Mouse (Mus musculus) hindbrain, embryonic 10.5 days (tissue): ENCODE data around the gene Cd180. TPM values are rescaled to one million over a fixed set of nuclear protein-coding genes. Genes with fewer than 3 reads are reported as not detected.
A peak's percentile ranks its signal among the peaks of the same experiment; 100 is the strongest.

Source experiments
- DNase-seq: peaks from one replicate; pipeline ENCODE4 v3.0.0-alpha.2; 2017; ENCODE audit warnings: low spot score
- H3K27ac ChIP-seq: fragments of 300-500 bp; sonication (generic); 2 replicates; pipeline ENCODE4 v1.5.1; 2016; ENCODE audit warnings: mild to moderate bottlenecking, moderate library complexity
- H3K27me3 ChIP-seq: fragments of 300-500 bp; sonication (generic); 2 replicates; pipeline ENCODE4 v1.6.1; 2016; ENCODE audit warnings: mild to moderate bottlenecking; ENCODE audit not compliant: poor library complexity, insufficient read depth, severe bottlenecking
- H3K36me3 ChIP-seq: fragments of 300-500 bp; sonication (generic); 2 replicates; pipeline ENCODE4 v1.6.1; 2016; ENCODE audit warnings: mild to moderate bottlenecking, moderate library complexity
- H3K4me1 ChIP-seq: fragments of 300-500 bp; sonication (generic); replicated peaks from 2 replicates; pipeline ENCODE4 v1.6.1; 2016; ENCODE audit warnings: mild to moderate bottlenecking
- H3K4me3 ChIP-seq: fragments of 300-500 bp; sonication (generic); 2 replicates; pipeline ENCODE4 v1.5.1; 2016; ENCODE audit warnings: mild to moderate bottlenecking, moderate library complexity
- H3K9me3 ChIP-seq: fragments of 300-500 bp; sonication (generic); 2 replicates; pipeline ENCODE4 v1.6.1; 2016; ENCODE audit warnings: mild to moderate bottlenecking, moderate library complexity
- WGBS: fragments of 180-500 bp; shearing (Covaris S2); methylation state at CpG from one replicate; pipeline ENCODE4 v1.1.7; 2016; 5-methylcytosine and 5-hydroxymethylcytosine counted together
- polyA plus RNA-seq: library from polyadenylated mRNA; unstranded; fragments of >200 nt; fragmentation: Nextera tagmentation; extraction: Ambion mirVana; gene quantifications from 2 replicates; pipeline ENCODE4 v1.2.1, GENCODE M21; 2016

Cd180 gene
- polyA plus RNA-seq, 1 experiment from 2014 or later, result 0.38 TPM

DNA sequence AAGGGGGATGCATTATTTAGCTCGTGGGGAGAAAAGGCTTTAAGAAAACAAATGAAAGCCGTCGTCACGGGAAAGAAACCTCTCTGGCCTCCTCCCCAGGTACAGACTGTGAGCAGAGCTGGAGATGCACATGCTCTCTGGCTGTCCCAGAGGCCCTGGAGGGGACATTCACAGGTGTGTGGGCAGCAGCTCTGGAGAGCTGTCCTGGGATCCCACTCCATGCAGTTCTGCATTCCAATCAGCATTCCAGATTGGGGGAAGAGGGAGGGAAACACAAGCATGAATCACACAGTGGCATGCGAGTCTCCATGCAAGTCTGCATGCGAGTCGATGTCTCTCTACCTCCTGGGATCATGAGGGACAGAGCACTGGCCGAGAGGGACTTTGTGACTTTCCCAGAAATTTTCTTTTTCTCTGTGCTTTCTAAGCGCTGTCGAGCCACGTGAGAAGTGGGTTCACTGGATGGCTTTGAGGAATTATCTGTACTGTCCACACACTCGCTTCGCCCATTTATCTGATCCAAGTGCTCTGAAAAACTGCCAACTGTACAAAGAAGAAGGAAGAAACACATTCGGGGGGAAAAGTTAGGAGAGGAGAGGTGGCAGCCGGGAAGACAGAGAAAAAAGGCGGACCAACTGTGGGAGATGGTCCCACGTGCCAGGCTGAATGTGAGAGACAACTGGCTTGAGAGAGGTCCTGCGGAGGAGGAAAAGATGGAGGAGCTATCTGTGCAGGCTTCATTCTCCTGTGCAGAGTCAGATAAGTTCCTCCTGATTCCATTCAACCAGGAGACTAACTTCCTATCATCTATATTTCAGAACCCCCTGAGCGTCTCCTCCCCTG lies 60.6 kb downstream of the Cd180 start:
- peaks cover 65% of the 10 kb centered on the region for H3K36me3 ChIP-seq
- H3K4me1 ChIP-seq, result 0 out of 2 replicates have a peak, but pooled peaks cover 2% of the 10 kb centered on the region
- no peak overlapping the region for H3K27ac ChIP-seq
- DNase-seq, result no peak
- no peaks in the 10 kb centered on the region for H3K27me3 ChIP-seq
- H3K4me3 ChIP-seq, result no peak overlapping the region
- 87% methylated on average over 19 of the region's 19 CpGs for WGBS
- no peaks in the 10 kb centered on the region for H3K9me3 ChIP-seq

DNA sequence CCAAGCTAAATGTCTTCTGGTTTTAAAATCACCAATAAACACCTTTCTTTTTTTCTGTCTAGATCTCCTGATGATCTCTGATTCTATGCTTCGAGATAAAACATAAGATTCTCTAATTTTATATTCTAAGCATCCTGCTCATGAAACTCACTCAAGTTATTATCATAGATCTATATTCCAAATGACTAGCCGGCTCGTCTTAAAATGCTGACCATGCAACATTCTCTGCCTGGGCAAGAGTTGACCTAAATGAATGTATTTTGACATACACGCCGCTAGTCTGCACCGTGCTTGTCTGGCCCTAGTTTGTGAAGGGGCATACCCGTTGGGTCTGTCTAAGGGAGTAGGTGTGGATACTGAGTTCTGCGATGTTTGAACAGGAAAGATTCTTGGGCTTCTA lies 61.8 kb downstream of the Cd180 start:
- Histone ChIP-seq H3K27ac (no peak overlapping the region), H3K27me3 (no peaks in the 10 kb centered on the region), H3K9me3 (no peaks in the 10 kb centered on the region), H3K4me3 (no peak overlapping the region), H3K4me1 (0 out of 2 replicates have a peak, but pooled peaks cover 2% of the 10 kb centered on the region), H3K36me3 (peaks cover 66% of the 10 kb centered on the region)
- 95% methylated on average over 8 of the region's 8 CpGs for whole genome bisulfite sequencing
- DNase-seq, result no peak

DNA sequence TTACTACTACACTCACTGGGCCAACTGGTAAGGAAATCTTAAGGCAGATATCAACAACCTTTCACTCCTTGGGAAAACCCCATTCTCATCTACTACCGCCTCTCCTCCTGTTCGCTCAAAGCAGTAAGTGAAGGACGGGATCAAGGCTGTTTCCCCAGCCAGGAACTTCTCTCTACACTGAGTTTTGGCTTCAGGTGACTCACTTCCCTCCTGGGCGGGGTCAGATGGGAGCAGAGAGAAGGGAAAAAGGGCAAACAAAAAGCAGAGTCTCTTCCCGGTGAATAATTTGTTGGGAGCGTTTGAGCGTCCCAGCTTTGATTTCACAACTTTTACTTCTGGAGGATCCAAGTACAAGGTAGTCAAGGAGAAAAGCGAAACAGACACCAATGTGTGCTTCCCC lies 62.7 kb downstream of the Cd180 start:
- WGBS, result 95% methylated on average over 8 of the region's 8 CpGs
- H3K4me1 ChIP-seq, result 0 out of 2 replicates have a peak, but pooled peaks cover 2% of the 10 kb centered on the region
- peaks cover 63% of the 10 kb centered on the region for H3K36me3 ChIP-seq
- H3K27me3 ChIP-seq, result no peaks in the 10 kb centered on the region
- H3K4me3 ChIP-seq, result no peak overlapping the region
- H3K27ac ChIP-seq, result no peak overlapping the region
- no peak for DNase-seq
- H3K9me3 ChIP-seq, result no peaks in the 10 kb centered on the region

DNA sequence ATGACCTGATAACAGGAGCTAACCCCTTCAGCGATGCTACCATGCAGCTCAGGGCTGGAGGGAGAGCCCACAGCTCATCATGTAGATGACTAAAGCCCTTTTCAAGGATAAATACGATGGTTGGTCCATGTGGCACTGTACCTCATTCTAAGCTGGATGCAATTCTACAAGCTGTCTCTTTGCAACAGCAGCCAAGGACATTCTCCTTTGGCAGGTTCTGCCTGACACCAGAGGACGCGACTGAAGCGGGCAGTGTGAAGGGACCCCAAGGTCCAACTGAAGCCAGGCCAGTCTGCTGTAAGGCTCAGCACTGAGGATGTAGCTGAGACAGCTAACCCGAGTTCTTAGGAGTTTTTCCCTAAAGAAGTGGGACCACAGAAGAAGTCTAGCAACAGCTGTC lies 64.7 kb downstream of the Cd180 start:
- Histone ChIP-seq H3K27me3 (no peaks in the 10 kb centered on the region), H3K36me3 (peaks cover 57% of the 10 kb centered on the region), H3K27ac (no peak overlapping the region), H3K4me1 (0 out of 2 replicates have a peak, but pooled peaks cover 2% of the 10 kb centered on the region), H3K9me3 (no peaks in the 10 kb centered on the region), H3K4me3 (no peak overlapping the region)
- WGBS, result 94% methylated on average over 6 of the region's 6 CpGs
- DNase-seq, result no peak

DNA sequence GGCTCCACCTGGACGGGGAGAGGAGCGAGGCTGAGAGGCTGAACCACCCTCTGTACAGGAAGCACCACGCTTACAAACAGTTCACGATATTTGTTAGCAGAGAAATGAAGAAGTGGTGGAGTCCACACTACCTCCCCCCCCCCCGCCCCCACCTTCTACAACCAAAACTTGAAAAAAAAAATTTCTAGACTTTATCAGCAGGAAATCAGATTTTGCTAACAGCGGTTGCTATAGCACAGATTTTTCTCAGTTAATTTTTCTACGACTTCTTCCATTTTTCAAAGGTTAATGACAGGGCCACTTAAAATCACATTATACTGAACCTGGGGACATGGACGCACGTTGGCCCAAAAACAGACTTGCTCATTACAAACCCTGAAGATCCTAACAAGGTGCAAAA lies 68.1 kb downstream of the Cd180 start:
- Histone ChIP-seq H3K27me3 (no peaks in the 10 kb centered on the region), H3K36me3 (peaks cover 60% of the 10 kb centered on the region), H3K9me3 (no peaks in the 10 kb centered on the region), H3K4me3 (no peak overlapping the region), H3K4me1 (peaks cover 22% of the 10 kb centered on the region), H3K27ac (no peak overlapping the region)
- no peak for DNase-seq
- 94% methylated on average over 9 of the region's 9 CpGs for WGBS

DNA sequence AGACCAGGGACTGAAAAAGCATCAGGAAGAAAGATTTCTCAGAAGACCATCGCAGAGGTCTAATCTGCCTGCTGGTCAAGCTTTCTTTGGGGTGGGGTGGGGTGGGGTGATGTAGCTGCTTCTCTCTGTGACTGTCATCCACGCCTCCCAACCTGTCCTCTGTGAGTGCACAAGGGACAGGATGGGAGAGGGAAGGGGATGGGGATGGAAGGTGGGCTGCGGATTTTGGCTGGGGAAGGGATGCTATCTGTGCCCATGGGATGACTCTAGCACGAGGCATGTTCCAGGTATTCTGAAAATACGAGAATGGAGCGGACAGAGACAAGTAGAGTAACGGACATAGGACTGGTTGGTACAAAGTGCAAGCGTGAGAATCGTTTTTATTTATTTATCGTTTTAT lies 68.8 kb downstream of the Cd180 start:
- H3K36me3 ChIP-seq, result peaks cover 54% of the 10 kb centered on the region
- peaks cover 22% of the 10 kb centered on the region for H3K4me1 ChIP-seq
- H3K9me3 ChIP-seq, result no peaks in the 10 kb centered on the region
- no peak overlapping the region for H3K4me3 ChIP-seq
- DNase-seq, result no peak
- no peaks in the 10 kb centered on the region for H3K27me3 ChIP-seq
- no peak overlapping the region for H3K27ac ChIP-seq
- 89% methylated on average over 10 of the region's 10 CpGs for WGBS

DNA sequence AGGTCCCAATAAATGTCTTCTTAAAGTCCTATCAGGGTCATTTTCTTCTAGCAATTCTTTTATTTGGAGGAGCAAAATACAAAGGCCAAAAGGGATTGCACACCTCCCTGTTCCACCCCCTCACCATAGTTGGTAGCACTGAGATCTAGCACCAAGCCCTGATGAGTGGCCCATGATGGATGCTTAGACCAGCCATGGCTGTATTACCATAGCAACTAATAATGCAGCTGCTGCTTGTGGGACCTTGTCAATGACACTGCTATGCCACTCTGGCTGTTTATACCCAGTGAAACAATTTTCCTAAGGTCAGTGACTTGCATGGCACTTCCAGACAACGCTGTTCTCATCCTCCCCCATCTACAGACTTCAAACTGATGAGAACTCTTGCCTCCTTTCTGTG lies 70.9 kb downstream of the Cd180 start:
- no peak for DNase-seq
- Histone ChIP-seq H3K4me1 (peaks cover 22% of the 10 kb centered on the region), H3K27ac (no peak overlapping the region), H3K36me3 (peaks cover 43% of the 10 kb centered on the region), H3K9me3 (no peaks in the 10 kb centered on the region), H3K4me3 (no peak overlapping the region), H3K27me3 (no peaks in the 10 kb centered on the region)
- 77% methylated on average over 1 of the region's 1 CpGs for whole genome bisulfite sequencing

DNA sequence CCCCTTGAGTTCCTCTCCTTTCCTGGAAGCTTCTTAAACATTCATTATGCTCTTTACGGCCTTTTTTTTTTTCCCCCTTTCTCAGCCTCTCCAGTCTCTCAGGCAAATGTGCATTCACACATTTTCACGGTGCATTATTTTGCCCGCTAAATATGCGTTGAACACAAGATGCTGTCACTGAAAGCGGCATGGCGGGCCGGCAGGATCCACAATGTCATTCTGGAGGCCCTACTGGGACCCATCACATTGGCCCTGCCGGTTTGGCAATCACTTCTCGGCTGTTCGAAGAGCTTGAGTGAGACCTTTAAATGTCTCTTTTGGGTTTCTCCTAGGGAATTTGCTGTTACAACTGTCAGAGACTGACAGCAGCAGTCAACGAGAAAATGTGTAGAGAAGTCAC lies 71.9 kb downstream of the Cd180 start:
- no peak overlapping the region; the same call in 1 of the 2 replicates for H3K27ac ChIP-seq

DNA sequence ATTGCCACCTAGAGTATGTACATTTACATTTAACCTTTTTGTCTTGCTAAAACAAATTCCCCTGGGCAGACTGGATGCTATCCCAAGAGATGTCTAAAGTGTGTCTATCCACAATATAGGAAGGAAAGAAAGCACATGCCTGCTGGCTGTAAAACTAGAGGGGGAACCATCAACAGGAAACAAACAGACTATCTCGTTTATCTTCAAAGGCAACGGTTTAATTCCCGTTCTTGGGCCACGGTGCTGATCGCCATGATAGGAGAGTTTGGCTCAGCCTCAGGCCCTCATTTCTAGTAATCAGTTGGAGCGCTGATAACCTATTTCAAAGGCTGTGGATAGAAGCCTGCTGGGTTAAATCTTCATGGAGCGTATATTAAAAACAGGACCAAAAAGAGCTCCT lies 73.8 kb downstream of the Cd180 start:
- Histone ChIP-seq H3K9me3 (no peaks in the 10 kb centered on the region), H3K4me3 (no peak overlapping the region), H3K27me3 (no peaks in the 10 kb centered on the region), H3K27ac (no peak overlapping the region), H3K4me1 (peaks cover 22% of the 10 kb centered on the region), H3K36me3 (peaks cover 46% of the 10 kb centered on the region)
- WGBS, result 89% methylated on average over 7 of the region's 7 CpGs
- no peak for DNase-seq

More for the DNA sequence above, 71.9 kb downstream of the Cd180 start:
- peaks cover 22% of the 10 kb centered on the region for H3K4me1 ChIP-seq
- WGBS, result 51% methylated on average over 11 of the region's 11 CpGs
- peak; percentile 23 for DNase-seq
- no peak overlapping the region for H3K4me3 ChIP-seq
- no peaks in the 10 kb centered on the region for H3K27me3 ChIP-seq
- H3K36me3 ChIP-seq, result peaks cover 37% of the 10 kb centered on the region
- H3K9me3 ChIP-seq, result no peaks in the 10 kb centered on the region

DNA sequence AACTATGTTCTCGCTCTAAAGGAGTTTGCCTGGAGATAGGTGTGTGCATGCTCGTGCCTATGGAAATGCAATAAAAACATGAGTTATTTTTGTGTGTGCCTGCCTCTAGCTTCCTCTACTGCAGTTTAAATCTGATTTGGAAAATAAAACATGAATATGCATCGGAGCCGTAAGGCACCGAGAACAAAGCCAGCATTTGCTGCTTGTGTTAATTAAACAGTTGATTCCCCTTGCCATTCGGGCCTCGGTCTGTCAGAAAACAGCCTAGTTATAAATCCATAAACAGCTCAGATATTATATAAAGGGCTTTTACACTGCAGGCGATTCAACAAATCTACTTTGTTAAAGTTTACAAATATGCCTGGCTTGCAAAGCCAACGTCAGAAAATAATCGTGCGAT lies 75.2 kb downstream of the Cd180 start:
- WGBS, result 96% methylated on average over 11 of the region's 11 CpGs
- Histone ChIP-seq H3K36me3 (peaks cover 53% of the 10 kb centered on the region), H3K27ac (no peak overlapping the region), H3K27me3 (no peaks in the 10 kb centered on the region), H3K4me3 (no peak overlapping the region), H3K9me3 (no peaks in the 10 kb centered on the region), H3K4me1 (peaks cover 22% of the 10 kb centered on the region)
- DNase-seq, result no peak

DNA sequence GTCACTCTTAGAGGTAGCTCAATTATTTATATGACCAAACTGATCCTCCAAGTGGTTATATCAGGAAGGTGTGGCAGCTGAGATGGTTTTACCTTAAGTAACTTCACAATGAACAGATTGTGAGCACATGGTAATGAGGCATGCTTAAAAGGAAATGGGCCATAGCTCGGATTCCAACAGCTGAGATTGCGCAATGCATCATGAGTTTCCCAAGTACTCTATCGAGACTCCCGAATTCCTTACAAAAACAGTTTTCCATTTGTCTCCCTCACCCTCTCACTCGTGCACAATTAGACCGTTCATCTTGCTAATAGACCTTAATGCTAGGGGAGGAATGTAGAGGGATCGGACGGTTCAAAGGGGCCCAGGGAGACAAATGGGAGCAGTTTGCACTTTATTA lies 76.8 kb downstream of the Cd180 start:
- H3K27ac ChIP-seq, result no peak overlapping the region
- H3K27me3 ChIP-seq, result no peaks in the 10 kb centered on the region
- H3K36me3 ChIP-seq, result peaks cover 48% of the 10 kb centered on the region
- no peaks in the 10 kb centered on the region for H3K9me3 ChIP-seq
- 93% methylated on average over 8 of the region's 8 CpGs for WGBS
- no peak for DNase-seq
- H3K4me3 ChIP-seq, result no peak overlapping the region
- peaks cover 12% of the 10 kb centered on the region; the same call in 1 of the 2 replicates for H3K4me1 ChIP-seq

DNA sequence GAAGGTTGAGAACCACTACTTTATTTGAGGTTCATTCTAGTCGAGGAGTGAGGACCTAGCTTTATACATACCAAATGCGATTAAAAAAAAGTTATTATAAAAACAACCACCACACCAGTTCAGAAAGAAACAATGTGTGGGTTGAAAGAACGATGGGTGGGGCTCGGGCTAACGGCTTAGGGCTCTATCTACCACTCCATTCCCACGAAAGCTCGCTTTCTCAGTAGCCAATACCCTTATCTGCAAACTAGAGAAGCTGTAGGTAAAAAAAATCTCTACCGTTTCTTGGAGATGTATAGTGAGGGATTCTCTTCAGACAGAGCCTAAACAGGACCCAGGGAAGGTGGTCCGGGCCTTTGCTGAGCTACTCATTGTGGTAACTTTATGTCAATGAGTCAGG lies 79.8 kb downstream of the Cd180 start:
- Histone ChIP-seq H3K4me1 (peaks cover 3% of the 10 kb centered on the region; the same call in 1 of the 2 replicates), H3K4me3 (no peak overlapping the region), H3K27ac (no peak overlapping the region), H3K9me3 (no peaks in the 10 kb centered on the region), H3K36me3 (peaks cover 42% of the 10 kb centered on the region), H3K27me3 (no peaks in the 10 kb centered on the region)
- no peak for DNase-seq
- WGBS, result 91% methylated on average over 9 of the region's 9 CpGs

DNA sequence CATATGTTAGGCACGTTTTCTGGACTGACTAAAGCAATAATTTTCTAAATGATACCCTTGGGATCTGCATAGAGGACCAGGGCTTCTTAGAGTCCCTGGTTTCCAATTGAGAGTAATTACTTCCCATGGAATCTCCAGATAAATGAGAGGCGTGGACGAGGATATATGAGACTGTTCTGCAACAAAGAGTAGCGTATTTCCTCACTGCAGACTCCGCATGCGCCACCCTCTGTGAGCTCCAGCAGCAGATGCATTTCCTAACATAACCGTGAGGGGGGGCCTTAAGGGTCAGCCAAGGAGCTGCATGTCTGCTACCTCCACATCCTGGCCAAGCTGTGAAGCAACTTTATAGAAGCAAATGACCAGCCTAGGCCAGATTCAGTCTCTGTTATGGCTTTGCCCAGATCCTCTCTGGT lies 81.4 kb downstream of the Cd180 start:
- H3K9me3 ChIP-seq, result no peaks in the 10 kb centered on the region
- H3K27ac ChIP-seq, result no peak overlapping the region
- peaks cover 3% of the 10 kb centered on the region; the same call in 1 of the 2 replicates for H3K4me1 ChIP-seq
- H3K4me3 ChIP-seq, result no peak overlapping the region
- no peaks in the 10 kb centered on the region for H3K27me3 ChIP-seq
- H3K36me3 ChIP-seq, result peaks cover 53% of the 10 kb centered on the region
- DNase-seq, result peak; percentile 23
- 62% methylated on average over 7 of the region's 7 CpGs for WGBS
